Mouse (Mus musculus): ENCODE measurements around the gene Mapk14.
"Not testable (repeated sequence)": the region's sequence is repeated elsewhere in the genome, so short reads cannot be mapped to it uniquely, and the experiment has no call there.

The Mapk14 gene

DNA sequence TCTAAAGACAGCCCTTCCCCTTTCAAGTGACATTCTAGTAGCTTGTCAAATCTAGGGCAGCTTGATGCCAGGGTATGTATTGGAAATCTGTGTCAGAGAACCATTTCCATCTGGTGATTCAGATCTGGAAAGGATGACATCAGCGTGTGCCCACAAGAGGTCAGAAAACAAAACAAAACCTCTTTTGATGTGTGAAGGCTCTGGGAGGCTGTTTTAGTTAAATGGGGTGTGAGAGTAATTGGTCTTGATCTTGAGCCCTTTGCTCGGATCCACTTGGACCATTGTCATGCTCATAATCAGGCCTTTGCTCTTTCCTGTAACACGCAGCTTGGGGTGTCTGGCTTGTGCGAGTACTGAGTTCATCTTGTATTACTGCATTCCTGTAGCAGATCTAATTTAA, 7.1 kb downstream of the Mapk14 start:
- DNase-seq (ENCODE audit: low read depth) = no peak

DNA sequence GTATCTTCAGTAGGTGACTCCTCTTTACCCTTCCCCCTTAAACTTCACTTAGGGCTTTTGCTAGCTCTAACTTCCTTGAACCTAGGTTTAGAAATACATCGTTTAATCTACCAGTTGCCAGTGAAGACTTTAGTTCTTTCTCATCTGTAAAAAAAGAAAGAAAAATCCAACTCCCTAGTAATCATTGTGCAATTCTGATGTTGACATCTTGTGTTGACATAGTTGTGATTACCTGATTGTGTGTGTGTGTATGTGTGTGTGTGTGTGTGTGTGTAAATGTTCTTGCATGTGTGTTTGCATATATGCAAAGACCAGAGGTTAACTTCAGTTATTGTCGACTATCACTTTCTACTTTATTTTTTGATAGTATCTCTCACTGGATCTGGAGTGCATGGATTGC, 7.5 kb downstream of the Mapk14 start:
- DNase-seq (ENCODE audit: low read depth) = no peak

DNA sequence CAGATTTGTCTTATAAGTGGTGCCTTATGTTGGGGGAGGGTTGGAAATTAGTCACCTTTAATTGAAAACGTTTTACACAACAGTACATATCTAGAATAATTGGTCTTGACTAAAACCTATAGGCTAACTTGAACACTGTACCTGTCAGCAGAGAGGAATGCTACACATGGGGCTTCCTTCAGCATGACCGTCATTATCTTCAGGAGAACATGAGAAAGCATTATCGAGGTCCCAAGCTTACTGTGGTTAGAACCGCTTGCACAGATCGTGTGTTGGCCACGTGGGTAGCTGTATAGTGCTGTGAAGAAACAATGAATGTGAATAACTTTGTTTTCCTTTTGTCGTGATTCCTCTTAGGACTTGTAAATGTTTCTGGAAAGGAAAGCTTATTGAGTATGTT, 8.7 kb downstream of the Mapk14 start:
- DNase-seq (ENCODE audit: low read depth) = no peak

DNA sequence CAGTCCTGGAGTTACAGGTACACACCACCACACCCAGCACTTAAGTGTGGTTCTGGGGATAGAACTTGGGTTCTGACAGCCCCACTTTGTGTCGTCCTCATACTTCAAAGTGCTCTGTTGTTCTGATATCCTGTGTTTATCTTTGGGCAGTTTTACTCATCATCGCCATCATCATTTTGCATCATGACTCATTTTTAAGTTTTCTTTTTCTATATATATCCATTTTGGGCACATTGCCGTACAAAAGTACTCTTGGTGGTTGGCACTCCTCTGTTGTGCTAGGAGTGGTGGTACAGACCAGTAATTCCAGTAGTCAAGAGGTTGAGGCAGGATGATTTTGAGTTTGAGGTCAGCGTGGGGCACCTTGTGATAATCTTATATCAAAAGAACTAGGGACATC, 10.0 kb downstream of the Mapk14 start:
- no peak for DNase-seq (ENCODE audit: low read depth)

DNA sequence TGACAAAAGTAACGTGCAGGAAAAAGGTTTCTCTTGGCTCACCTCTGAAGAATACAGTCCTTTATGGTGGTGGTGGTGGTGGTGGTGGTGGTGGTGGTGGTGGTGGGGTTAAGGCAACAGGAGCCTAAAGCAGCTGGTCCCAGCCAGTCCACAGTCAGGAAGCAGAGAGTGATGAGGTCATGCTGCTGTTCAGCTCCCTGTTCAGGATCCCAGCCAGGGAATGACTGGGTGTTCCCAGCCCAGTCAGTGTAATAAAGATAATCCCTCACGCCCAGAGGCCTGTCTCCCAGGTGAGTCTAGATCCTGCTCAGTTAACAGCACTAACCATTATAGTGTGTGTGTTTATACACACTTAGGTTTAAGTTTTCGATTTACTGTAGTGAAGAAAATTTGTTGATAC, 10.6 kb downstream of the Mapk14 start:
- no peak for DNase-seq (ENCODE audit: low read depth)

DNA sequence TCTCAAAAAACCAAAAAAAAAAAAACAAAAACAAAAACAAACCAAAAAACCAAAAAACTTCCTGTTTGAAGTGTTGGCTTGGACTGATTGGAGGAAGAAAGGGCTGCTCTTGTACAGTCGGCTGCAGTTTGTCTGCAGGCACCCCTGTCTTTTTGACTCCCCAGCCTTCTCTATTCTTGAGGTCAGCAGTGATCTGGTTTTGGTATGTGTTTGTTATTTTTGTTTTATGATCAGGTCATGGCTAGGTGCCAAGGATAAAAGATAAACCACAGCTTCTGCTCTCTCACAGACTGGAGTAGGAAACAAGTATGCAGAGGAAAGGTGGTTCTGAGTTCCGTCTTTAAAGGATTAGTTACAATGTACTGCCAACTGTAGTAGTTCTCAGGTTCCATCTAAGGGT, 11.5 kb downstream of the Mapk14 start:
- no peak for DNase-seq (ENCODE audit: low read depth)

DNA sequence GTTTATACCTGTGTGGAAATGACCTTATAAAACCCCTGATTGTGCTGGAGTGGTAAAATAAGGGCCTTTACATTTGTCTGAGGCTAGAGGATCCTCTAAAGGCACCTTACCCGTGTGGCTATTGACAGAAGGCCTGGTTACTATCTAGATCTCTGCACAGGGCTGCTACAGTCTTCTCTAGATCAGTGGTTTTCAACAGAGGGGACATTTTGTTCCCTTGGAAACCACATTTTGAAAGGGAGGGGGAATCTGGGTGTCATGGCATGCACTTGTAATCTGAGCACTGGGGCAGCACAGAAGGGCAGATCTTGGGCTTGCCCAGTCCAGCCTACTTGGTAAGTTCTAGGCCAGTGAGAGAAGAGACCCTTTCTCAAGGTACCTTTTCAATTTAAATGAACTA, 15.6 kb downstream of the Mapk14 start:
- no peak for DNase-seq (ENCODE audit: low read depth)

DNA sequence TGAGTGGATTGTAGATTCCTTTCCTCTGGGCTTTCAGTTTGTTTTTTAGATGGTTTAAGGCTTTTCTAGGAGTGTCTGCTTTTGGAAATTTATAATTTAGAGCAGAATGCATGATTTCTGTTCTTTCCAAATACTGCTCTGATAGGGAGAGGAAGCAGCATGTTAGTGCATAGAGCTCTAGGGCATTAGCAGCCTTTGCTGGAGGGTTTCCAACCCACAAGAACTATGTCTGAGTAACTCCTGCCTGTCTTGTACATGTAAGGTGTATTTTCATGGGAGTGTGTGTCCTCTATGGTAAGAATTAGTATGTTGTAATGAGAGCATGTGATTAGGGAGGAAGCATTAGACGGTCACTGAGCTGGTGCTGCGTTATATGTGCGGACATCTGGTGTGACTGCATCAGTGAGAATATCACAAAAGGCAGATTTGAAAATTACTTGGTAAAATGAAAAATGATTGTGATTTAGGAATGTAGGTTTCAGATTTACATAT, 16.1 kb downstream of the Mapk14 start:
- DNase-seq (ENCODE audit: low read depth) = no peak

DNA sequence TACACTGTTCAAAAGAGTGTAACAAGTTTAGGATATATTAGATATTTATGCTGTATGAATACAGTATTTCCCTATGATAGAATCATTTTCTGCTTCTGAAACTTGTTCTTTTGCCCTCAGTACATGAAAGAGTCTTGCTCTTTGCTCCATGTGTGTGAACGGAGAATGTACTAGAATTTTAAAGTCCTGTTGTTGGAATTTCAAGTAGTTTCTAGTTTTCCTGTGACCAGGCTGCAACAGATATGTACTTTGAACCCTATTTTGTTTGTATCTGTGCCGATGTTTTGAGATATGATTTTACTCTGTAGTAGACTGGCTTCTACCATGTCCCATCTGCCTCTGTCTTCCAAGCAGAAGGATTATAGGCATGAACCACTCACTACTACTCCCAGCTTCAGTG, 16.7 kb downstream of the Mapk14 start:
- DNase-seq (ENCODE audit: low read depth) = no peak

DNA sequence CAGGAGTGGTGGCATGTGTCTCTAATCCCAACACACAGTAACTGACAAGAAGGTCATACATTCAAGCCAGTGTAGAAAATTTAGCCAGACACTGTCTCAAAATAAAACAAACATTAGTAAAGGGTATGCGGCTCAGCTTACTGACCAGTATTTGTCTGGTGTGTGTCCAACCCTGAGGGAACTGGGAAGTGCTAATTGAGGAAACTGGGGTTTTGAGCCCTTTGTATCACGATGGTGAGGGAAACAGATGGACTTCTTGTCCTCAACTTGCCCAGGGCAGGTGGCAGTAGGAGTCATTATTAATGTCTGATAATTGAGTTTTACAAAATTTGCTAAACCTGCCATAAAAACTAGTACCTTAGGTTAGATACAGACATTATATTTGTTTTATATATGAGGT, 17.9 kb downstream of the Mapk14 start:
- DNase-seq (ENCODE audit: low read depth) = no peak

DNA sequence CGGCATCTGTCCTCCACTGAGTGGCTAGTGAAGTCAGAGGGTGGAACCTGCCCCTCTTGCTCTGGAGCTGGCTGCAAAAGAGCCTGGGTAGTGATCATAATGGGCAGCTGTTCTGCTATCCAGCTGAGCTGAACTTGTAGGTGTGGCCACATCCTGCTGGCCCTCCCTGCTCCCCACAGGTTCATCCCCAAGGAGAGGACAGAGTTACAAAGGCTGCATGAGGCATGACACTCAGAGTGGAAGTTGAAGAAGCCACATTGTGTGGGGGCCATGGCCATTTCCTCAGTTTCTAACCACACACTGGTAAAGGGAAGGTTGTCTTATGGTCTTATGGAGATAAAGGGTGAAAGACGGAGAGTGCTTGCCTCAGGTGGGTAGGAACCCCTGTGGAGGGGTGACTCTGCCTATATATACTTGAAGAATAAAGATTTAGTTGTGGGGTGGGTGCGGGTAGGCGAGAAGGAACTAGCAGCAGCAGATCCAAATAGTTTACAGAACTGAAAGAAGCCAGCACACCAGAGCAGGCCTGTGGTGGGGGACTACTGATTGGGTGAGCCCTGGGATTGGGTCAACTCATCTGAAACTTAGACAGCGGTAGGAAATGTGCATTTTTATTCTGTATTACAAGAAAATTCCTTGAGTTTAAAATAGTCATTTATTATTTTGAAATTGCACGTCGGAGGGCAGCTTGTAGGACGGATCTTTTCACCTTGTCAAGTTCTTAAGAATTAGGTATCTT, 18.6 kb downstream of the Mapk14 start:
- no peak for DNase-seq (ENCODE audit: low read depth)

DNA sequence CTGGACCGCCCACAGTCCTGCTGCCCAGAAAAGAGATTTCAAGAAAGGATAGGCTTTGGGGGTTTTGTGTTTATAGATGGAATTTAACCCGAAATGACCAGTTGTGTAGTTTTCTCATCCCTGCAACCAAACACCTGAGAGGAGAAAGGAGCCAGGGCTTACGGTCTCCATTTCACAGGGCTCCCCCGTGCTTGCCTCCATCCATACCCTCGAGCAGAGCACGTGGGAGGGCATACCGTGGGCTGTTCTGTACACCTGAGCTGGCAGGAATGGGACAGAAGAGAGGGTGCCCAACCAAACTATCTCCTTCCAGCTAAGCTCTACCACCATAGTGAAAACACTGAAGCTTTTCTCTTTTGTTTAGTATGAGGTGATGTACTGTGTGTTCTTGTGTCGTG, 19.2 kb downstream of the Mapk14 start:
- DNase-seq (ENCODE audit: low read depth) = no peak

DNA sequence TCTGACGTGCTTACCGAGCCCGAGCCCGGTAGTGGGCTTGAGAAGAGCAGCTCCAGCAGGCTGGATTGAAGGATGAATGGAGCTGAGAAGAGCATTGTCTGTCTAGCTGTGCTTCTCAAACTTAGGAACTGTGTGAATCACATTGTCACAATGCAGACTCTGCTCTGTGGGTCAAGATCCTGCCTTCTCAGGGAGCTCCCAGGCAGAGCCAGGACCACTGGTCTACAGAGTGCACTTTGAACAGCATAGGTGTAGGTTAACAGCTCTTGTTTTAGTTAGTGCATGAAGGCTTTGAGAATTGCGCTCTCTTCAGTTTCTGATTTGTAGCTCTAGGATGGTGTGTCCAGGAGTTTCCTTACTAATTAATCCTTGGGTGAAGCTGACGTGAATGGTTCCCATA, 20.1 kb downstream of the Mapk14 start:
- DNase-seq (ENCODE audit: low read depth) = no peak

DNA sequence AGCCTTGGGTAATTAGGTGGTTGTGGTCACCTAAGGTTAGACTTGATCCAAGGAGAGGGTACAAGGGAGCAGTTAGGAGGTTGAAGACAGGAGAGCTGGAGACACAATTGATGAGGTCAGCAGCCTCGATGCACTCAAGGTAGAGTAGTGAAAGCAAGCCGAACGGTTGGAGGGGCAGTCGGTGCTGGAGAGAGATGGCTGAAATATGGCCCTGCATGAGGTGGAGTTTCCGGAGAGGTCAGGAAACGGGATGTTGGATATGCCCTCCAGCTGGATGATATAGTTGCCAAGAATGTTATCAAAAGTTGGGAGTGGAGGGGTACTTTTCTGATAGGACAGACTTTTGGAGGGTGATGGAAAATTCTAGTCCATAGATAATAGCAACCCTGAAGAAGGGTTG, 21.2 kb downstream of the Mapk14 start:
- DNase-seq (ENCODE audit: low read depth) = no peak

DNA sequence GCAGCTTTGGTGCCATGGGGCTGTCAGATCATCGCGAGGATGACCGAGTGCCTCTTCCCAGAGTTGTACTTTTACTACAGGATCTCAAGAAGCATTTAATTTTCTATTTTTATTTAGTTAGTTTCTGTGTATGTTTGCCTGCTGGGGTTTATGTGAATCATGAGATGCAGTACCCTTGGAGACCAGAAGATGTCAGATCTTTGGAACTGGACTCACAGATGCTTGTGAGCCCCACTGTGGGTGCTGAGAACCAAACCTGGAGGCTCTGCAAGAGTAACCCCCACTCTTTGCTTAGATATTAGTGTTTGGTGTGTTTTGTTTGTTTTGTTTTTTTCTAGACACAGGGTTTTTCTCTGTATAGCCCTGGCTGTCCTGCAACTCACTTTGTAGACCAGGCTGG, 22.9 kb downstream of the Mapk14 start:
- DNase-seq (ENCODE audit: low read depth) = no peak

DNA sequence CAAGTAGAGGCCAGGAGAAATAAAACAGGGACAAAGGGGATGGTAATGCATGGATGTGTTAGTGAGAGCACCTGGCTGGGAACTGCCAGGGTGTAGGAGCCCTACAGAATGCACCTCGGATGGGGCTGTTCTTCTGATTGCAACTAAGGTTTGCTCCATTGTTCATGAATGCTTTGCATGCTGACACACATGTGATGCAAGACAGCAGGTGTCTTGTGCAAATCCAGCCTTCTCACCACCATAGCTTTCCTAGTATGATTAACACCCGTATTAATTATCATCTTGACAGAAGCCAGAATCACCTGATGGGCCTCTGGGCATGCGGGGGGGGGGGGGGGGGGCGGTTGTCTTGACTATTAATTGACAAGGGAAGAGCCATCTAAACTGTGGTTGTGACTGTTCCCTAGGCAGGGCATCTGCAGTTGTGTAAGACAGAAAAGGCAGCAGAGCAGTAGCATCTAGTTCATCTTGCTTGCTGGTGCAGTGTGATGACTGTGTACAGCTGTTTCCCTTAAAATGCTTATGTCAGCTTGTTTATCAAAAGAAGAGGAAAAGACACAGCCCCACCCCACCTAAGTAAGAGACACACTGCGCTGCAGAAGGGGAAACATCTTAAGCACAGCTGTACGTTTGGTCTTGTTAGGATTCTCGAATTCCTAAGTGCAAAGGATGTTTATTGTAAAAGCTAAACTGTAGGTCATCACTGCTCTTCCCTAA, 24.9 kb downstream of the Mapk14 start:
- DNase-seq (ENCODE audit: low read depth) = no peak

DNA sequence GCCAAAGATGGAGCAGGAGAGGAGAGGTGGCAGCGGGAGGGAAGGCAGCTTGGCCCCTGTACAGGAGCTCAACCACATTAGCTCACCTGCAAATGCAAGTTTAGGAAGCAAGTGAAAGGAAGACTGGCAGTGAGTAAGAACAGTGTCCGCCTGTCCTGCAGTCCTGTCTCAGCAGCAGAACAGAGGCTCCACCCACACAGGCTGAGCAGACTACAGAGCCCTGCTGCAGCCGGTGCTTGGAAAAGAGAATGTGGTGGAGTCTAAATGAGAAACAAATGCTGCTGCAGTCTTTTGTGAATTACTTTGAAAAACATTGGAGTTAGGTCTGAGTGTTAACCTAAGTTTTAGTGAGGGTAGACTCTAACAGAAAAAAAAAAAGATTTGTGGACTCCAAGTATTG, 26.4 kb downstream of the Mapk14 start:
- no peak for DNase-seq (ENCODE audit: low read depth)

DNA sequence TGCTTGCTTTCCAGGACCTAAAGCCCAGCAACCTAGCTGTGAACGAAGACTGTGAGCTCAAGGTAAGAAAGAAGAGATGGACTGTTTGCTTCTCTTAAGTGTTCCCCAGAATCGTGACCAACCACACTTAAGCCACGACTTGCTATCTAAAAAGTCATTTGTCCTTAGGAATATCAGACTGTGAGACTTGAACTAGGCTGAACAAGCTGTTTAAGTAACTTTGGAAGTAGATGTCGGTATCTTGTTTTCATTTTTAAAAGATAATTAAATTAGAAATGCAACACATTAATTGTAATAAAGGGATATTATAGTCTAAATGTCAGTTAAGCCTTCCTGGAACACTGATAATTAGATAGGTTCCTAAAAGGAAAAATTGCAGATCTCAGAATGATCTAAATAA, 34.7 kb downstream of the Mapk14 start, which contains the start of gene AC170998.1:
TSS of gene AC170998.1 (plus strand) at position 301 of the 400 bp plus-strand sequence.
- DNase-seq (ENCODE audit: low read depth) = no peak

DNA sequence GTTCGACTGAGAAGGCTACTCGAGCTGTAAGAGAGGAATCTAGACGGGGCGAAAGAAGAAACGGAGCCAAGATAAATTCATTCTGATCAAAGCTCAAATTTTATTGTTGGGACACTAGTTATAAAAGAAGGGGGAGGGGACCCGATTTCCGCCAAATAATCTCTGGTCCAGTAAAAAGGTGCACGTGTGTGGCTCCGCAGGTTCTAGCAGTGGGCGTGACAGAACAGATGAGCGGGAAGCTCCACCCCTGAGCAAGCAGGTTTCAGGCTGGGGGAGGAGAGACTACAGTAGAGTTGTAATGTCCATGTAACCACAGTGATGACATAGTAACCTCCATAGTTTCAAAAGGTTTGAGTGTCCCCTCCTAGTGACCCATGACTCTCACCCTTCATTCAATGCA, 36.4 kb downstream of the Mapk14 start:
- DNase-seq (ENCODE audit: low read depth) = not testable (repeated sequence)

DNA sequence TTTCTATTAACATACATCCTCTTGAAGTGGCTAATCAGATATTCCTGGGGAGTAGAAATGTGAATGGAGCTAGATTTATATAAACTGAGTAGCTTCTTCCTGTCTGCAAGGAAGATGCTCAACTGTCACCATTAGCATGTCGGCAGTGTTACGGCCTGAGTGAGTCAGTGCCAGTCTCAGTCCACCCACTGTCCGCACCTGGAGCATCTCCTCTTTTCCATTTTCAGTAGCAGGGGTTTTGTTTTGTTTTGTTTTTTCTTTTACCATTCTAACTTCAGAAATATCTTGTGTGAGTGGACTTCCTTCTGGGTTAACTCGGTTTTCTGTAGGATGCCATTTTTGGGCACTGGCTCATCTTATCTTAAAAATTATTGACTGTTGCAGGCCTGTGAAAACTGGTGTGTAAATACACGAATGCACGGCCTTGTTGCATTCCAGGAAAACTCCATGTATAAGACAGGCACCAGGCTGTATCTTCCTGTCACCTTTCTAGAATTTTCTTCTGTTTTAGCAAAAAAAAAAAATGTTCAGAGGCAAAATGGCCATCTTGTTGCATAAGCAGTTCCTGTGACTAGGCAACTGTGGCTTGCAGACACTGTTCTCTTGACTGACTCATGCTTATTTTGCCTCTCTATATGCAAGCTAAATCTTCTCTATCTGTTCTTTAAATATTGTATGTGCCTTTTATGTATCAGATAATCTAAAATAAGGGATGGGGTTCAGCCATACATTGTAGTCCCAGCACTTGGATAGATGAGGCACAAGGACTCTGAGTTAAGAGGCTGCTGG, 44.4 kb downstream of the Mapk14 start:
- no peak for DNase-seq (ENCODE audit: low read depth)

DNA sequence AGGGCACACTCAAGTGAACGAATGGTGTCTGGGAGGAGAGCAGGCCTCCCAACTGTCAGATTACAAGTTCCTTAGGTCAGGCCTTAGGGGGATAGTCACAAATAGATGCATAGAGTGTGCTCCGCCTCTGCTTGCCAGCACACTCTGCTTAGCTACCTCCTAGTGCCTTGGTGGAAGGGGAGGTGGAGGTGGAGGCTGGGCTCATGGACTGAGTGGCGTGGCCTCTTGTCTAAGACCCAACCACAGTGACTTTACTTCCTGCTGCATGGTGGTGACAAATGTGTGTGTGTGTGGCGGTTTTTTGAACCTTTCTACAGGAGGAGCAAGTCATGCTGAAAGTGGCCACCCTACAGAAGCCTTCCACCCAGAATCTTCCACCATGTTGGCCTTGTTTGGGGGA, 45.4 kb downstream of the Mapk14 start:
- DNase-seq (ENCODE audit: low read depth) = no peak

DNA sequence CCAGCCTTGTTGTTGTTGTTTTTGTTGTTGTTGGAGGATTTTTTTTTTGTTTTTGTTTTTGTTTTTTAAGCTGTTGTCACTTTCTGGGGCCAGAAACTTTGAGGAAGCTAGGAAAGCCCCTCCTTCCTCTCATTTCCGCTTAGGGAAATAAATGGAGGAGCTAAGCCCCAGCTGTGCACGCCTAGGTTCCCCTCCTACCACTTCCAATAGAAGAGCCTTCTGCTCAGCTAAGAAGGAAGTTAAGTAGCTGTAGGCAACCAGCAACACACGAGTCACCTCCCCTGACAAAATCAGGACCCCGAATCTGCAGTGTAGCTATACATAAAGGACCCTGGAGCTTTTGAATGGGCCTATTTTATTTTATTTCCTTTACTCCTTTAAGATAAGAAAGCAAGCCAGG, 46.8 kb downstream of the Mapk14 start:
- DNase-seq (ENCODE audit: low read depth) = no peak

DNA sequence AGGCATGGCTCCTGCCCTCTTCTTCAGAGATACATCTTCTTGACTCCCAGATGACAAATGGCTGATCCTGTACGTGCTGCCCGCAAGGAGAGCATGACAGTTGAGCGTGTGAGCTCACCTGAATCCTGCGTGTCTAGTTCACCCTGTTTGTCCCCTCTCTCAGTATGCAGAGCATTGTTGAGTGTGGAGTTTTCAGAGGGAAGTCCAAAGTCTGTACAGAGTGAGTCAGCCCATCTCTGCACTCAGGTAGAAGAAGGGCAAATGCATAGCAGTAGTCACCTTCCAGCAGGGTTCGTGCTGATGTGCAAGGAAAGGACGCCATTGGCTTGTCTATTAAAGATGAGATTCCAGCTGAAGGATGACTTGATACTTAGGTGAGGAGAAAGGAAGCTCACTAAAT, 48.1 kb downstream of the Mapk14 start:
- DNase-seq (ENCODE audit: low read depth) = no peak
